Mouse (Mus musculus) MEL-GATA-1-ER (cell line): ENCODE measurements around the gene Srcin1.
A peak's percentile ranks its signal among the peaks of the same experiment; 100 is the strongest.

Experiments
- DNase-seq: peaks from one replicate; pipeline ENCODE4 v3.0.0-alpha.2; 2012; ENCODE audit warnings: low read depth; ENCODE audit errors: extremely low read depth

Srcin1 gene

DNA sequence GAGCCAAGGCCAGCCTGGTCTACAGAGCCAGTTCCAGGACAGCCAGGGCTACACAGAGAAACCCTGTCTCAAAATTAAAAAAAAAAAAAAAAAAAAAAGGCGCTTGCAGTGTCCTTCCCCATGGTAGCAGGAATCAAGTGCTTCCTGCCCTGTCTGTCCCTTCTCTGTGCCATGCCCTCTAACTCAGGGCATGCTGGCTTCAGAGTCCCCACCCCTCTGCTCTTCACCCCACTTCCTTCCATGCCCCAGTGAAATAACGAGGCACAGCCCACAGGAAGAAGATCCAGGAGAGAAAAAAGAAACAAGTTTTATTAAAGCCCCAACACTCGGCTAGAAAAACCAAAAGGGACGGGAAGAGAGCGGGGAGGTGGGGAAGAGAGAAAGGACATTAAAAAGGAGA, 66.9 kb downstream of the Srcin1 start:
- DNase-seq: no peak

- no peak for DNase-seq
These were observed 67.8 kb downstream of the Srcin1 start for GRCm38 (mm10) chr11:97508198-97508597.

DNA sequence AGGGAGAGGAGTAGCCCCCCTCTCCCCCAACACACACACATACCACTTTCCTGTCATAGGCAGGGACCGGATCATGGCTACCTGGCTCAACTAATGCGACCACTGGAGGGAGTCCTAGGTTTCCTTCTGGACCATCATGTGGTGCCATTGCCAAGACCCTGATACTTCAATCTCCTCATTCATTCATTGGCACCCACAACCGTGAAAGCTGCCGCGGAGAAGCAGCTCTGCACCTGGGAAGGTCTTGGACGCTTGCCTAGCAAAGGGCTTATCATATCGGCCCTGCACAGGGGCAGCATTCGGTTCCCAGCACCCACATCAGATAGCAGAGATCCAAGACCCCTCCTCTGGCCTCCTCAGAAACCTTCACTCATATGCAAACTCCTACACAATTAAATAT, 69.7 kb downstream of the Srcin1 start:
- no peak for DNase-seq

DNA sequence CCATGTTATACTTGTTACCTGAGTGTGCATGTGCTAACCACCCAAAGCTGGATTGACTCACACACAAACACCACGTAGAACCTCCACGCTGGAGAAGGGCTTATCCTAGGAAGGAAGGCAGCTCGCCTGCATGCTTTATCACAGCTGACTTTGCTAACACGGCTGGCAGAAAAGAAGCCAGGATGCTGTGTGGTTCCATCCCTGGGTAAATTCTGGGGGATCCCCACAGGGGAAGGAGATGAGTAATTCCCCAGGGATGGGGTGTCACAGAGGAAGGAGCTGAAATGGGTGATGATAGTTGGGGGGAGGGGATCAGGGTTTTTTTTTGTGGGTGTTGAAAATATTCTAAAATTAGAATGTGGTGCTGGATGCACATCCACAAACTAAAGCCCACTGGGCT, 70.2 kb downstream of the Srcin1 start:
- DNase-seq: no peak

- DNase-seq: no peak
These were observed 73.1 kb downstream of the Srcin1 start for GRCm38 (mm10) chr11:97502846-97503245.

- DNase-seq: no peak
These were observed 73.6 kb downstream of the Srcin1 start for GRCm38 (mm10) chr11:97502383-97502782.

GRCm38 (mm10) chr11:97500720-97501448, 75.1 kb downstream of the Srcin1 start:
- DNase-seq: no peak

DNA sequence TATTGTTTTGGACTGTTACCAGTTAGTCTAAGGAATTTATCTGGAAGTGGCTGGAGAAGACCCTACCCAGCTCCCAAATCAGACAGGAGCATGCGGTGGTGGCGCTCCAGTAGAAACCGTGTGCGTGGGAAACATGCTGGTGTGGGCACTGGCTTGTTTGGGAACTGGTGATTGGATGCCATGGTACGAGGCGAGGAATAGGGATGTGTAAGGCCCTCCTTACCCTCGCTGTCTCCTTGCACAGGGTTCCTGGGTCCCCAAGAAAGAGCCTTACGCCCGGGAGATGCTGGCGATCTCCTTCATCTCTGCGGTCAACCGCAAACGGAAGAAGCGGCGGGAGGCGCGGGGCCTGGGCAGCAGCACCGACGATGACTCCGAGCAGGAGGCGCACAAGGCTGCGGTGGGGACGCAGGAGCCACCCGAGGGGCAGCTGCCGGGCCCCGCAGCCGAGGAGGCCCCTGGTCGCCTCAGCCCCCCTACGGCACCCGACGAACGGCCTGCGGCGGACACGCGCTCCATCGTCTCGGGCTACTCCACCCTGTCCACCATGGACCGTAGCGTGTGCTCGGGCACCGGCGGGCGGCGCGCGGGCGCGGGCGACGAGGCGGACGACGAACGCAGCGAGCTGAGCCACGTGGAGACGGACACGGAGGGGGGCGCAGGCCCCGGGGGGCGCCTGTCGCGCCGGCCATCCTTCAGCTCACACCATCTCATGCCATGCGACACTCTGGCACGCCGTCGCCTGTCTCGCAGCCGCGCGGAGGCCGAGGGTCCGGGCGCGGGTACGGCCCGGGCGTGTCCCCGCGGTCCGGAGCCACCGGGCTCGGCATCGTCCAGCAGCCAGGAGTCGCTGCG, 75.9 kb downstream of the Srcin1 start, which contains the start of gene 4933428G20Rik:
Gene 4933428G20Rik, minus strand, starts transcription at position 476 of the 855 bp plus-strand sequence.
- DNase-seq: no peak

DNA sequence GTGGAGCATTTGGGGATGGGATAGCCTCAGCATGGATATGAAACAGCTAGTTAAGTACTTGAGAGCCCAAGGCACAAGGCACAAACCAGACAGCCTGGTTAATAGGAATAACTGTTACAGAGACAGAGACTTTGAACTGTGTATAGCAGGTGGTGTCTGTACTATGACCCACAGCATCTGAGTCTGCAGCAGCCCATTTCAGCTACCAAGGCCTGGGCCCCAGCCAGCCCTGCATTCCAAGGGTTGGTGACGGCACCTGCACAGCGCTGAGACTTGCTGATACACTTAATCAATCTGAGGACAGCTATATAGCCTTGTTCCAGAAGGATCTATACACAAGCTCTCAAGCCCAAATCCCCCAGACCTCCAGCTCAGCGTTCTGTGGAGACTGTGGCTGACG, 78.4 kb downstream of the Srcin1 start:
- DNase-seq: no peak

DNA sequence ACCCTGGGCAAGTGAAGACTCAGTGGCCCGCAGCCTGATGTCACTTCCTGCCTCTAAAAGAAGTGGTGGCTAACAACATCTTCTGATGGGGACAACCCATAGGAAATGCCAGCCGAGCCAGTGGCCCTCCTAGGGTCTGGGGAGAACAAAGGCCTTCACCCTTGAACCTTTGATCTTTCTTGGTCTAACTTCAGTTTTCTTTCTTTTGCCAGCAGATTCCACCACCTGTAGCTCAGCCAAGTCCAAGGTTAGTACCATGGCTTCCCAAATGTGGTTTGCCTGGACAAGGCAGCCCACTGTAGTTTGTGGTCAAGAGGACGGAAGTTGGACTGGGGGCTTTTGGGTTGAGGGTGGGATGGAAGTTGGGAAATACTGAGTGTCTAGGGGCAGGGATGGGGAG, 83.2 kb downstream of the Srcin1 start:
- DNase-seq: no peak

GRCm38 (mm10) chr11:97491640-97492039, 84.3 kb downstream of the Srcin1 start:
- no peak for DNase-seq

GRCm38 (mm10) chr11:97489589-97490324, 86.2 kb downstream of the Srcin1 start:
- DNase-seq: peak; percentile 16

DNA sequence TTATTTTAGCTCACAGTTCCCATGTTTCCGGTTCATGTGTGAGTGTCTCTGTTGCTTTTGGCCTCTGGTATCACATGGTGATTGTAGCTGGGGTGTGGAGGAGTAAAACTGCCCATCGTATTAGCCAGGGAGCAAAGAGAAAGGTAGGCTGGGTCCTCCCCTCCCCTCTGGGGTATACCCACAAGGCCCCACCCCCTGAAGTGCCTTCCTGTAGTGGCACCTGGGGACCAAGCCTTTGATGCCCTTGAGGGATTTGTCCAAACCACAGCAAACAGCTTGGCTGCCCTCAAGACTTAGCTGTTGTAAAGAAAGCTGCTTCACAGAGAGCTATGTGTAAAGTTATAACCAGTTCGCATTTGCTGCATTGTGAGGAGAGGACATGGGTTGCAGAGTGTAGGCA, 88.3 kb downstream of the Srcin1 start:
- DNase-seq: no peak

- DNase-seq: no peak
These were observed 90.3 kb downstream of the Srcin1 start for GRCm38 (mm10) chr11:97485661-97486060.

GRCm38 (mm10) chr11:97479824-97480223, 96.2 kb downstream of the Srcin1 start:
- no peak for DNase-seq

GRCm38 (mm10) chr11:97479085-97479484, 96.9 kb downstream of the Srcin1 start:
- peak; percentile 24 for DNase-seq

DNA sequence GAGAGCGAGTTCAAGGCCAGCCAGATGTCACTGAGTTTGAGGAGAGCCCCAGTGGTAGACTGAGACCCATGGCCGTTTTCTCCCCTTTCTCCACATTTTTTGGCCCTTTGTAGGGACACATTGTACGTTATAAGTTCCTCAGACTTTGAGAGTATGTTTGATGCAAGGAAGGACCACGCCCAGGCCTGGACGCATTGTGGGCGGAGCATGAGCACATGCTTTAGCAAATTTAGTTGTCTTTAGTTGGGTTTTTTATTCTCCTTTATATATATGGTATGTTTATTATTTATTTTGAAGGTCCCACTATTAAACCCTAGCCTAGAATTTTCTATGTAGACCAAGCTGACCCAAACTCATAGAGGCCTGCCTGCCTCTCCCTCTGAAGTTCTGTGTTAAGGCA, 97.6 kb downstream of the Srcin1 start:
- DNase-seq: no peak

GRCm38 (mm10) chr11:97477431-97477830, 98.6 kb downstream of the Srcin1 start:
- no peak for DNase-seq

GRCm38 (mm10) chr11:97476334-97477095, 99.5 kb downstream of the Srcin1 start:
- DNase-seq: peak; percentile 55

- no peak for DNase-seq
These were observed 104.7 kb downstream of the Srcin1 start for GRCm38 (mm10) chr11:97471276-97471675.

GRCm38 (mm10) chr11:97469828-97470227, 106.2 kb downstream of the Srcin1 start:
- no peak for DNase-seq
